In the genomic region with DNA sequence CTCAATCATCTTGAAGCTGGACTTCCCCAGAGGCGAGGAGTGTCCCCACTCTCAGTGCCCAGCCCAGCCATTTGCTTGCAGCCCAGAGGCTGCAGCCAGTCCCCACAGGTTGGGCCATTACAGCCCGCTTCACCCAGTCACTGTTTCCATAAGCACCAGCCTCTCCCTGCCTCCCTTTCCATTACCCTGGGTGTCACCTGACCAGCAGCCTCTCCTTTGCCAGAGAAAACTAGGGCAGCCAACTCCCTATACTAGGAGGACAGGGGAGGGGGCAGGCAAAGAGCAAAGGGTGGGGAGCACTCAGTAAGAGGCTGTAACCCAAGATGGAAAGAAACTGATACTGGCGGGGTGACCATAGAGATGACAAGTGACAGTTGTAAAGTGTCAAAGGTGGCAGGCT, we compare ENCODE assay signal across 9 mouse cellular contexts. TPM values are rescaled to one million over a fixed set of nuclear protein-coding genes. Genes with fewer than 3 reads are reported as not detected.
DNase-seq lines count a peak whose midpoint lies in the region; ATAC-seq and TF ChIP-seq lines count a peak whose summit lies in the region.
"Had no signal": no experiment of that assay in that cellular context is flagged by ENCODE, and none has a peak within 500 bp of the region (broad histone marks: within the 10 kb centered on the region; RNA-seq: fewer than 3 reads in every experiment).

No protein-coding gene starts in this region.

- H3K36me3 ChIP-seq in E14TG2a.4 (ENCODE audit: insufficient read depth, low read length) = peaks cover 5% of the 10 kb centered on the region; the same call in 1 of the 2 replicates
- no peaks in the 10 kb centered on the region for H3K36me3 ChIP-seq in hindbrain, postnatal 0 days (ENCODE audit: insufficient read depth, low read length)
- H3K36me3 ChIP-seq in liver, embryonic 11.5 days (ENCODE audit: control insufficient read depth, insufficient read depth, low read length) = no peaks in the 10 kb centered on the region

- peak overlapping the region; percentile 27 for H3K4me3 ChIP-seq in E14TG2a.4 (replicated peaks; ENCODE audit: low read length)
- H3K4me3 ChIP-seq in hindbrain, postnatal 0 days (ENCODE audit: low read length) = no peak overlapping the region
- H3K4me3 ChIP-seq in liver, embryonic 11.5 days (ENCODE audit: low read depth, low read length) = no peak overlapping the region

- H3K27ac ChIP-seq in hindbrain, postnatal 0 days = peak overlapping the region; percentile 71
- peak overlapping the region; percentile 41; the same call in 1 of the 2 replicates for H3K27ac ChIP-seq in liver, embryonic 11.5 days (ENCODE audit: low read depth, low read length)

- H3K9ac ChIP-seq in hindbrain, postnatal 0 days (replicated peaks; ENCODE audit: low read length) = no peak overlapping the region
- H3K9ac ChIP-seq in liver, embryonic 11.5 days (ENCODE audit: low read depth, low read length) = no peak overlapping the region

- H3K27me3 ChIP-seq in E14TG2a.4 (ENCODE audit: insufficient read depth, low read length) = peaks cover 90% of the 10 kb centered on the region
- H3K27me3 ChIP-seq in hindbrain, postnatal 0 days (ENCODE audit: insufficient read depth, low read length) = no peaks in the 10 kb centered on the region
- H3K27me3 ChIP-seq in liver, embryonic 11.5 days (replicated peaks; ENCODE audit: control insufficient read depth, insufficient read depth, low read length) = peaks cover 26% of the 10 kb centered on the region

- ATAC-seq in hindbrain, postnatal 0 days = peak; percentile 63
- ATAC-seq in liver, embryonic 11.5 days (replicated peaks; ENCODE audit: low FRiP score) = no peak
- no peak for ATAC-seq in granulocyte monocyte progenitor cell, adult 5-6 weeks (replicated peaks; ENCODE audit: poor library complexity, severe bottlenecking)
- no peak for ATAC-seq in erythroblast, adult 5-6 weeks (replicated peaks; ENCODE audit: low FRiP score, poor library complexity, severe bottlenecking)

- no peak for TF ChIP-seq CTCF in E14TG2a.4 (conservative IDR thresholded peaks at IDR 0.05; ENCODE audit: low read length)
- no peak for TF ChIP-seq CTCF in hindbrain, postnatal 0 days (IDR thresholded peaks at IDR 0.05; ENCODE audit: low read depth)

- H3K4me1 ChIP-seq in E14TG2a.4 (replicated peaks; ENCODE audit: low read depth, low read length) = peaks cover 95% of the 10 kb centered on the region
- 0 out of 2 replicates have a peak, but pooled peaks cover 3% of the 10 kb centered on the region for H3K4me1 ChIP-seq in hindbrain, postnatal 0 days (ENCODE audit: insufficient read depth, low read length)
- peaks cover 29% of the 10 kb centered on the region for H3K4me1 ChIP-seq in liver, embryonic 11.5 days (replicated peaks; ENCODE audit: control insufficient read depth, insufficient read depth, low read length)

- WGBS in hindbrain, postnatal 0 days = 68% methylated on average over 3 of the region's 3 CpGs
- 34% methylated on average over 3 of the region's 3 CpGs for WGBS in liver, embryonic 11.5 days

- H3K4me2 ChIP-seq in hindbrain, postnatal 0 days (ENCODE audit: low read depth, low read length) = no peak overlapping the region
- H3K4me2 ChIP-seq in liver, embryonic 11.5 days = peak overlapping the region; percentile 32

- peak; percentile 67 for DNase-seq in adrenal gland, postnatal 10 days
- DNase-seq in adrenal gland, adult 8-10 months = no peak
- DNase-seq in hindbrain, postnatal 0 days (ENCODE audit: low spot score) = no peak
- no peak for DNase-seq in liver, embryonic 11.5 days (ENCODE audit: low spot score)
- no peak for DNase-seq in frontal cortex, adult 2 months (ENCODE audit: extremely low spot score in 1 of 2, low spot score in 1 of 2)

- no peaks in the 10 kb centered on the region for H3K9me3 ChIP-seq in E14TG2a.4 (ENCODE audit: low read length)
- no peaks in the 10 kb centered on the region for H3K9me3 ChIP-seq in hindbrain, postnatal 0 days (ENCODE audit: low read length)
- H3K9me3 ChIP-seq in liver, embryonic 11.5 days (ENCODE audit: control insufficient read depth, low read length) = no peaks in the 10 kb centered on the region

RNA-seq across cellular contexts. Expression of gene Sdc4, which starts 6.7 kb away (rescaled TPM):
- total RNA-seq in adrenal gland, postnatal 10 days (2021) = 100 to 1,000 TPM; 101 to 246 TPM
- total RNA-seq in adrenal gland, adult 8-10 months (2022) = 100 to 1,000 TPM in 2 of 4 experiments, 10 to 100 TPM in 2; 89.0 to 114 (median 105) TPM
- 31.1 and 34.1 TPM in 2 replicates for total RNA-seq in hindbrain, postnatal 0 days (2014; rRNA removed)
- polyA plus RNA-seq in hindbrain, postnatal 0 days (2015; fragmentation: Nextera tagmentation; extraction: Ambion mirVana) = 36.7 and 39.5 TPM in 2 replicates
- 38.9 and 39.2 TPM in 2 replicates for polyA plus RNA-seq in liver, embryonic 11.5 days (2014; fragmentation: Nextera tagmentation; extraction: Ambion mirVana)
- polyA plus RNA-seq in frontal cortex, adult 2 months (2012; rRNA removed) = 45.0 and 46.5 TPM in 2 replicates
- total RNA-seq in granulocyte monocyte progenitor cell, adult 5-6 weeks (2014; fragmentation: Nextera tagmentation) = not detected in 2 replicates
- not detected in 2 replicates for total RNA-seq in granulocyte monocyte progenitor cell, adult 5-6 weeks (2017)
- 0.38 and 0.42 TPM in 2 replicates for total RNA-seq in erythroblast, adult 5-6 weeks (2015; ENCODE audit: low replicate concordance)
- total RNA-seq in erythroblast, adult 5-6 weeks (2017; ENCODE audit: low replicate concordance) = 0.09 and 0.98 TPM in 2 replicates

RNA-seq across cellular contexts. Expression of gene Sys1, which starts 19.8 kb away (rescaled TPM):
- total RNA-seq in adrenal gland, postnatal 10 days (2021) = 10 to 100 TPM; 31.7 to 34.5 TPM
- 10 to 100 TPM; 26.2 to 34.8 (median 30.9) TPM for total RNA-seq in adrenal gland, adult 8-10 months (2022)
- 165 and 315 TPM in 2 replicates for total RNA-seq in hindbrain, postnatal 0 days (2014; rRNA removed)
- 108 and 113 TPM in 2 replicates for polyA plus RNA-seq in hindbrain, postnatal 0 days (2015; fragmentation: Nextera tagmentation; extraction: Ambion mirVana)
- 49.1 and 52.8 TPM in 2 replicates for polyA plus RNA-seq in liver, embryonic 11.5 days (2014; fragmentation: Nextera tagmentation; extraction: Ambion mirVana)
- 58.1 and 59.1 TPM in 2 replicates for polyA plus RNA-seq in frontal cortex, adult 2 months (2012; rRNA removed)
- total RNA-seq in granulocyte monocyte progenitor cell, adult 5-6 weeks (2014; fragmentation: Nextera tagmentation) = 30.4 and 35.3 TPM in 2 replicates
- total RNA-seq in granulocyte monocyte progenitor cell, adult 5-6 weeks (2017) = 11.5 and 18.1 TPM in 2 replicates
- 7.1 and 9.8 TPM in 2 replicates for total RNA-seq in erythroblast, adult 5-6 weeks (2015; ENCODE audit: low replicate concordance)
- 3.7 and 17.0 TPM in 2 replicates for total RNA-seq in erythroblast, adult 5-6 weeks (2017; ENCODE audit: low replicate concordance)

RNA-seq across cellular contexts. Expression of gene Gm20458, which starts 23.8 kb away (rescaled TPM):
- total RNA-seq in adrenal gland, postnatal 10 days (2021) = 1 to 10 TPM; 2.5 to 4.8 TPM
- total RNA-seq in adrenal gland, adult 8-10 months (2022) = 1 to 10 TPM in 3 of 4 experiments, not detected in 1; 2.3 to 7.3 (median 4.6) TPM
- 34.4 and 36.9 TPM in 2 replicates for total RNA-seq in hindbrain, postnatal 0 days (2014; rRNA removed)
- polyA plus RNA-seq in hindbrain, postnatal 0 days (2015; fragmentation: Nextera tagmentation; extraction: Ambion mirVana) = 9.6 and 10.8 TPM in 2 replicates
- polyA plus RNA-seq in liver, embryonic 11.5 days (2014; fragmentation: Nextera tagmentation; extraction: Ambion mirVana) = 4.4 and 7.4 TPM in 2 replicates
- polyA plus RNA-seq in frontal cortex, adult 2 months (2012; rRNA removed) = 9.3 and 10.0 TPM in 2 replicates
- not detected in 2 replicates for total RNA-seq in granulocyte monocyte progenitor cell, adult 5-6 weeks (2014; fragmentation: Nextera tagmentation)
- total RNA-seq in granulocyte monocyte progenitor cell, adult 5-6 weeks (2017) = not detected in 2 replicates
- not detected in 2 replicates for total RNA-seq in erythroblast, adult 5-6 weeks (2015; ENCODE audit: low replicate concordance)
- not detected in 2 replicates for total RNA-seq in erythroblast, adult 5-6 weeks (2017; ENCODE audit: low replicate concordance)
- total RNA-seq: hematopoietic stem cell, adult 5-6 weeks had no signal

RNA-seq across cellular contexts. Expression of gene Matn4, which starts 32.0 kb away (rescaled TPM):
- 1 to 10 TPM; 2.3 to 2.7 TPM for total RNA-seq in adrenal gland, postnatal 10 days (2021)
- under 1 TPM; 0.38 to 0.81 (median 0.67) TPM for total RNA-seq in adrenal gland, adult 8-10 months (2022)
- total RNA-seq in hindbrain, postnatal 0 days (2014; rRNA removed) = 4.9 and 8.2 TPM in 2 replicates
- polyA plus RNA-seq in hindbrain, postnatal 0 days (2015; fragmentation: Nextera tagmentation; extraction: Ambion mirVana) = 4.7 and 5.0 TPM in 2 replicates
- 0.14 and 0.32 TPM in 2 replicates for polyA plus RNA-seq in liver, embryonic 11.5 days (2014; fragmentation: Nextera tagmentation; extraction: Ambion mirVana)
- polyA plus RNA-seq in frontal cortex, adult 2 months (2012; rRNA removed) = 25.8 and 25.9 TPM in 2 replicates
- not detected in 2 replicates for total RNA-seq in granulocyte monocyte progenitor cell, adult 5-6 weeks (2014; fragmentation: Nextera tagmentation)
- total RNA-seq in granulocyte monocyte progenitor cell, adult 5-6 weeks (2017) = not detected in 2 replicates
- not detected in 2 replicates for total RNA-seq in erythroblast, adult 5-6 weeks (2015; ENCODE audit: low replicate concordance)
- not detected in 2 replicates for total RNA-seq in erythroblast, adult 5-6 weeks (2017; ENCODE audit: low replicate concordance)
- total RNA-seq: hematopoietic stem cell, adult 5-6 weeks had no signal

RNA-seq across cellular contexts. Expression of gene Rbpjl, which starts 34.0 kb away (rescaled TPM):
- total RNA-seq in adrenal gland, postnatal 10 days (2021) = under 1 TPM in 1 of 2 experiments, not detected in 1; 0.15 TPM
- total RNA-seq in adrenal gland, adult 8-10 months (2022) = not detected
- 0.22 TPM in 1 of 2 replicates, not detected in the other for total RNA-seq in hindbrain, postnatal 0 days (2014; rRNA removed)
- 0.14 and 0.21 TPM in 2 replicates for polyA plus RNA-seq in hindbrain, postnatal 0 days (2015; fragmentation: Nextera tagmentation; extraction: Ambion mirVana)
- polyA plus RNA-seq in liver, embryonic 11.5 days (2014; fragmentation: Nextera tagmentation; extraction: Ambion mirVana) = 0.04 and 0.12 TPM in 2 replicates
- 1.7 and 1.8 TPM in 2 replicates for polyA plus RNA-seq in frontal cortex, adult 2 months (2012; rRNA removed)
- not detected in 2 replicates for total RNA-seq in granulocyte monocyte progenitor cell, adult 5-6 weeks (2014; fragmentation: Nextera tagmentation)
- total RNA-seq in granulocyte monocyte progenitor cell, adult 5-6 weeks (2017) = not detected in 2 replicates
- not detected in 2 replicates for total RNA-seq in erythroblast, adult 5-6 weeks (2015; ENCODE audit: low replicate concordance)
- not detected in 2 replicates for total RNA-seq in erythroblast, adult 5-6 weeks (2017; ENCODE audit: low replicate concordance)
- total RNA-seq: hematopoietic stem cell, adult 5-6 weeks had no signal

Comparison
In these comparisons a context has a peak if more than half of its experiments do, and no peak if none do; other contexts are left out.
1. RNA of gene Sdc4, which starts 6.7 kb away (total RNA-seq): 101 to 246 TPM in adrenal gland, postnatal 10 days, 89.0 to 114 TPM in adrenal gland, adult 8-10 months and 31.1 to 34.1 TPM in hindbrain, postnatal 0 days; 0.09 to 0.98 TPM in erythroblast, adult 5-6 weeks and not detected in granulocyte monocyte progenitor cell, adult 5-6 weeks; every median in the first group is over 10 times any median in the second.